Mouse (Mus musculus) bone marrow, adult 2 months (tissue): ENCODE measurements around the gene Plekhg3. TPM values are rescaled to one million over a fixed set of nuclear protein-coding genes. Genes with fewer than 3 reads are reported as not detected.

Source experiments
- H3K27ac ChIP-seq: fragments of 200-500 bp; 2 replicates; pipeline ENCODE4 v1.5.1; 2012; ENCODE audit warnings: low read depth, mild to moderate bottlenecking, control low read depth, inconsistent platforms, low read length; ENCODE audit not compliant: control insufficient read depth, poor library complexity, insufficient read depth
- H3K4me1 ChIP-seq: fragments of 200-500 bp; 2 replicates; pipeline ENCODE4 v1.6.1; 2011; ENCODE audit warnings: low read length; ENCODE audit not compliant: control insufficient read depth, insufficient read depth
- H3K4me3 ChIP-seq: fragments of 200-500 bp; replicated peaks from 2 replicates; pipeline ENCODE3; 2011; ENCODE audit warnings: mild to moderate bottlenecking, low read depth, low read length, control low read depth; ENCODE audit not compliant: control insufficient read depth
- CTCF ChIP-seq: fragments of 200-500 bp; IDR thresholded peaks from 2 replicates; pipeline ENCODE4 v1.5.1; 2011; ENCODE audit warnings: low read length, control low read depth; ENCODE audit not compliant: control insufficient read depth, insufficient read depth
- POLR2A ChIP-seq: fragments of 200-500 bp; IDR thresholded peaks from 2 replicates; pipeline ENCODE4 v1.6.1; 2011; ENCODE audit warnings: low read depth, mild to moderate bottlenecking, control low read depth, low read length, borderline replicate concordance; ENCODE audit not compliant: control insufficient read depth
- WGBS: fragments of 180-500 bp; shearing (Covaris S2); methylation state at CpG from one replicate; pipeline ENCODE4 v1.1.7; 2018; 5-methylcytosine and 5-hydroxymethylcytosine counted together
- polyA plus RNA-seq: library from polyadenylated mRNA; stranded (reverse); fragments of >200 nt; gene quantifications from 2 replicates; pipeline ENCODE4 v1.2.4, GENCODE M21; 2011; ENCODE audit warnings: low replicate concordance; ENCODE audit not compliant: missing spikeins, insufficient read depth, insufficient read length

Plekhg3 gene
- polyA plus RNA-seq, result 9.6 and 24.0 TPM in 2 replicates

GRCm38 (mm10) chr12:76530580-76531139 is at the start of gene Plekhg3:
TSS of gene Plekhg3 (plus strand) at chr12:76530891.
- 84% methylated on average over 6 of the region's 6 CpGs for WGBS
- peaks cover 7% of the 10 kb centered on the region; the same call in 1 of the 2 replicates for H3K4me1 ChIP-seq
- TF ChIP-seq CTCF, result no peak
- no peak for TF ChIP-seq POLR2A
- H3K4me3 ChIP-seq, result no peak within 1 kb of the TSS
- no peak within 1 kb of the TSS for H3K27ac ChIP-seq

GRCm38 (mm10) chr12:76482446-76482845 is 48.2 kb upstream of the Plekhg3 start:
- H3K27ac ChIP-seq, result no peak overlapping the region
- H3K4me1 ChIP-seq, result no peaks in the 10 kb centered on the region
- no peak overlapping the region for H3K4me3 ChIP-seq
- WGBS, result 79% methylated on average over 2 of the region's 2 CpGs
- TF ChIP-seq POLR2A (no peak), CTCF (no peak)

GRCm38 (mm10) chr12:76482948-76483347 is 47.7 kb upstream of the Plekhg3 start:
- Histone ChIP-seq H3K27ac (no peak overlapping the region), H3K4me1 (no peaks in the 10 kb centered on the region), H3K4me3 (no peak overlapping the region)
- WGBS, result 78% methylated on average over 2 of the region's 2 CpGs
- TF ChIP-seq CTCF, result no peak

GRCm38 (mm10) chr12:76484881-76485280 is 45.8 kb upstream of the Plekhg3 start:
- WGBS, result 29% methylated on average over 4 of the region's 4 CpGs
- Histone ChIP-seq H3K4me1 (no peaks in the 10 kb centered on the region), H3K4me3 (no peak overlapping the region), H3K27ac (no peak overlapping the region)
- TF ChIP-seq CTCF (no peak), POLR2A (no peak)

- Histone ChIP-seq H3K4me3 (no peak overlapping the region), H3K4me1 (no peaks in the 10 kb centered on the region), H3K27ac (no peak overlapping the region)
- no peak for TF ChIP-seq CTCF
- TF ChIP-seq POLR2A, result no peak
- WGBS, result 56% methylated on average over 11 of the region's 11 CpGs
Measured at GRCm38 (mm10) chr12:76485381-76485780, 45.3 kb upstream of the Plekhg3 start.

- WGBS, result 13% methylated on average over 9 of the region's 9 CpGs
- TF ChIP-seq CTCF, result no peak
- TF ChIP-seq POLR2A, result no peak
- Histone ChIP-seq H3K27ac (no peak overlapping the region), H3K4me3 (no peak overlapping the region), H3K4me1 (no peaks in the 10 kb centered on the region)
Measured at GRCm38 (mm10) chr12:76486943-76487342, 43.7 kb upstream of the Plekhg3 start.

GRCm38 (mm10) chr12:76490798-76491197 is 39.9 kb upstream of the Plekhg3 start:
- no peaks in the 10 kb centered on the region for H3K4me1 ChIP-seq
- no peak overlapping the region for H3K27ac ChIP-seq
- TF ChIP-seq CTCF (no peak), POLR2A (no peak)
- no peak overlapping the region for H3K4me3 ChIP-seq
- 39% methylated on average over 1 of the region's 1 CpGs for WGBS

GRCm38 (mm10) chr12:76493462-76493861 is 37.2 kb upstream of the Plekhg3 start:
- H3K4me3 ChIP-seq, result no peak overlapping the region
- no peaks in the 10 kb centered on the region for H3K4me1 ChIP-seq
- no peak for TF ChIP-seq CTCF
- TF ChIP-seq POLR2A, result no peak
- WGBS, result 40% methylated on average over 5 of the region's 5 CpGs
- no peak overlapping the region for H3K27ac ChIP-seq

- Histone ChIP-seq H3K4me1 (no peaks in the 10 kb centered on the region; the same call in 1 of the 2 replicates), H3K27ac (no peak overlapping the region), H3K4me3 (no peak overlapping the region)
- WGBS, result 18% methylated on average over 4 of the region's 4 CpGs
- TF ChIP-seq POLR2A (no peak), CTCF (no peak)
Measured at GRCm38 (mm10) chr12:76495381-76495780, 35.3 kb upstream of the Plekhg3 start.
